Mouse (Mus musculus): Measurements from ENCODE around the gene Vmn1r19.
"Not testable (repeated sequence)": the region's sequence is repeated elsewhere in the genome, so short reads cannot be mapped to it uniquely, and the experiment has no call there.

Gene Vmn1r19

GRCm38 (mm10) chr6:57403480-57403879 is at the start of gene Vmn1r19:
Vmn1r19 (plus strand) TSS chr6:57403780.
- in situ Hi-C loops (cut with MboI; ENCODE audit: low sequenced_read_pairs): not testable (repeated sequence)

GRCm38 (mm10) chr6:57356864-57357263 is 46.7 kb upstream of the Vmn1r19 start:
- in situ Hi-C loops (cut with MboI; ENCODE audit: low sequenced_read_pairs): no loop called here

- in situ Hi-C loops (cut with MboI; ENCODE audit: low sequenced_read_pairs): no loop called here
Observed at GRCm38 (mm10) chr6:57363627-57364026, 40.0 kb upstream of the Vmn1r19 start, which contains the start of gene Vmn1r17. Vmn1r17 (minus strand) TSS chr6:57363727.

GRCm38 (mm10) chr6:57365866-57366265 is 37.7 kb upstream of the Vmn1r19 start:
- in situ Hi-C loops (cut with MboI; ENCODE audit: low sequenced_read_pairs): not testable (repeated sequence)

GRCm38 (mm10) chr6:57367496-57367895 is 36.1 kb upstream of the Vmn1r19 start:
- in situ Hi-C loops (cut with MboI; ENCODE audit: low sequenced_read_pairs): no loop called here

- in situ Hi-C loops (cut with MboI; ENCODE audit: low sequenced_read_pairs): no loop called here
Observed at GRCm38 (mm10) chr6:57395683-57396082, 7.9 kb upstream of the Vmn1r19 start, which contains the start of gene Vmn1r18. Vmn1r18 (minus strand) TSS chr6:57395783.

GRCm38 (mm10) chr6:57428630-57429029 is 25.1 kb downstream of the Vmn1r19 start, which contains the start of gene Vmn1r20:
Vmn1r20 (plus strand) TSS chr6:57428930.
- in situ Hi-C loops (cut with MboI; ENCODE audit: low sequenced_read_pairs): no loop called here

GRCm38 (mm10) chr6:57431196-57431595 is 27.6 kb downstream of the Vmn1r19 start:
- in situ Hi-C loops (cut with MboI; ENCODE audit: low sequenced_read_pairs): no loop called here

Data from CH12F3 (cell line).